Mouse (Mus musculus) intestine, embryonic 14.5 days (tissue): ENCODE measurements around the gene Hoxb8. TPM values are rescaled to one million over a fixed set of nuclear protein-coding genes. Genes with fewer than 3 reads are reported as not detected.

ENCODE experiments used
- ATAC-seq: fragments of 200-750 bp; cut with Nextera tagmentation; replicated peaks from 2 replicates; pipeline ENCODE4 v1.8.0; 2017; ENCODE audit warnings: low read depth, moderate number of reproducible peaks, moderate TSS enrichment, moderate library complexity; ENCODE audit not compliant: low FRiP score, low TSS enrichment
- DNase-seq: peaks from one replicate; pipeline ENCODE4 v3.0.0-alpha.2; 2018; ENCODE audit warnings: low spot score
- H3K27ac ChIP-seq: fragments of 300-500 bp; sonication (generic); 2 replicates; pipeline ENCODE4 v1.5.1; 2014; ENCODE audit warnings: low read depth, mild to moderate bottlenecking, control low read depth
- H3K27me3 ChIP-seq: fragments of 300-500 bp; sonication (generic); replicated peaks from 2 replicates; pipeline ENCODE4 v1.6.1; 2014; ENCODE audit warnings: low read length, control low read depth; ENCODE audit not compliant: control insufficient read depth, insufficient read depth
- H3K36me3 ChIP-seq: fragments of 300-500 bp; sonication (generic); 2 replicates; pipeline ENCODE4 v1.6.1; 2014; ENCODE audit warnings: low read length, control low read depth; ENCODE audit not compliant: control insufficient read depth, insufficient read depth
- H3K4me1 ChIP-seq: fragments of 300-500 bp; sonication (generic); replicated peaks from 2 replicates; pipeline ENCODE4 v1.6.1; 2014; ENCODE audit warnings: low read length, control low read depth, mixed read lengths; ENCODE audit not compliant: control insufficient read depth, insufficient read depth
- H3K4me2 ChIP-seq: fragments of 300-500 bp; sonication (generic); 2 replicates; pipeline ENCODE4 v1.6.1; 2014; ENCODE audit warnings: low read length
- H3K4me3 ChIP-seq: fragments of 300-500 bp; sonication (generic); 2 replicates; pipeline ENCODE4 v1.5.1; 2014; ENCODE audit warnings: low read depth, low read length, control low read depth, mixed read lengths
- H3K9ac ChIP-seq: fragments of 300-500 bp; sonication (generic); 2 replicates; pipeline ENCODE4 v1.6.1; 2014; ENCODE audit warnings: mild to moderate bottlenecking, low read length
- H3K9me3 ChIP-seq: fragments of 300-500 bp; sonication (generic); 2 replicates; pipeline ENCODE4 v1.6.1; 2016; ENCODE audit warnings: low read length, control low read depth; ENCODE audit not compliant: control insufficient read depth
- WGBS: fragments of 180-500 bp; shearing (Covaris S2); extraction: QIAGEN DNeasy Blood & Tissue Kit; methylation state at CpG from one replicate; pipeline ENCODE4 v1.1.7; 2014; 5-methylcytosine and 5-hydroxymethylcytosine counted together
- polyA plus RNA-seq: library from polyadenylated mRNA; unstranded; fragments of >200 nt; fragmentation: Nextera tagmentation; extraction: Ambion mirVana; gene quantifications from 2 replicates; pipeline ENCODE4 v1.2.1, GENCODE M21; 2014

Gene Hoxb8
- polyA plus RNA-seq, 1 experiment from 2014 or later = 1.7 TPM

DNA sequence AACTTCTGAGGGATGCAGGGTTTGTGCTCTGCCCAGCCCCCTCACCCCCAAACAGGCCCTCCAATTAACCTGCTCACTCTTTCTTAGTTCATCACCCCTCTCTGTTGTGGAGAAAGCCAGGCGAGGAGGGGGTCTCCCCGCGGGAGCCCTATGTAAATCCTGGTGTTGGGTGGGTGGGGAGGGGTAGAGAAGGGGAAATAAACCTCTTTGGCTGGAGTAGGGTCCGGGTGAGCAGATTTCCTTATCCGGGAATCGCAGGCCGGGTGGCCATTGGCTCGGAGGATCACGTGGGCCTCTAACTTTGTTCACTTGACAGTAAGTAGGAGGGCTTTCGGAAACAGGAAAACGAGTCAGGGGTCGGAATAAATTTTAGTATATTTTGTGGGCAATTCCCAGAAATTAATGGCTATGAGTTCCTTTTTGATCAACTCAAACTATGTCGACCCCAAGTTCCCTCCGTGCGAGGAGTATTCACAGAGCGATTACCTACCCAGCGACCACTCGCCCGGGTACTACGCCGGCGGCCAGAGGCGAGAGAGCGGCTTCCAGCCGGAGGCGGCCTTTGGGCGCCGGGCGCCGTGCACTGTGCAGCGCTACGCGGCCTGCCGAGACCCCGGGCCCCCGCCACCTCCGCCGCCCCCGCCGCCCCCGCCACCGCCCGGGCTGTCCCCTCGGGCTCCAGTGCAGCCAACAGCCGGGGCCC, 36.8 kb downstream of the Hoxb8 start:
- H3K27me3 ChIP-seq = no peaks in the 10 kb centered on the region
- peak overlapping the region; percentile 89 for H3K4me2 ChIP-seq
- H3K36me3 ChIP-seq = peaks cover 16% of the 10 kb centered on the region; the same call in 1 of the 2 replicates
- ATAC-seq (peak; percentile 83), DNase-seq (peak; percentile 82)
- peak overlapping the region; percentile 96 for H3K9ac ChIP-seq
- H3K4me3 ChIP-seq = peak overlapping the region; percentile 69
- H3K9me3 ChIP-seq = no peaks in the 10 kb centered on the region
- under 1% methylated on average over 38 of the region's 45 CpGs for WGBS
- peaks cover 36% of the 10 kb centered on the region for H3K4me1 ChIP-seq
- peak overlapping the region; percentile 99 for H3K27ac ChIP-seq

DNA sequence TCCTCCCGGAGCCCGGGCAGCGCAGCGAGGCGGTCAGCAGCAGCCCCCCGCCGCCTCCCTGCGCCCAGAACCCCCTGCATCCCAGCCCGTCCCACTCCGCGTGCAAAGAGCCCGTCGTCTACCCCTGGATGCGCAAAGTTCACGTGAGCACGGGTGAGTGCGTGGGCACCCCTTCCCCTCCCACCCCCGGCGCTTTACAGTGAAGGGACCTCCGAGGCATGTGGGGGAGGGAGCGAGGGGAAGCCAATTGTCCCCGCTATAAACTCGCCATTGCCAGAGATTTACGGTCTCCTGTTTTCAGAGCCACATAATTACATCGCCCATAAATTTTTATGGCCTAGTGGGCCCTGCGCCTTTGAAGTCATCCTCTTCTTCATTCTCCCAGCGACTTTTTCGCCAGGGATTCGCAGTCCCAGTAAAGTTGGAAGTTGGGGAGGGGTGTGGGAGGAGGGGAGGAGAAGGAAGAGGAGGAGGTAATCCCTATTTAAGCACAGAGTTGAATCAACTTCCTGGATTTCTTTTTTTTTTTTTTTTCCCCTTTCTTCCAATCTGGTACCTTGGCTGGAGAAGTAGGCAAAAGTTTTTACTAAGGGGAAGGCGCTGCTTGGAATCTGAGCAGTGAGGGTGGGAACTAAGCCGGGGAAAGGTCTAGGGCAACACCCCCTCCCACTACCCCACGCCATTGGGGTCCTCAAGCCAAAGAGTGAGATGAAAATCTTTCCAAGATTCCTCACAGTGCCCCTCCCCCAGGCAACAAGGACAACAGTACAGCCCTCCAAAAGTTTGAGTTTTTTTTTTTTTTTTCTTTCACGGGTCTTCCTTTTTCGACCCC, 37.6 kb downstream of the Hoxb8 start:
- ATAC-seq = peak; percentile 33
- Histone ChIP-seq H3K9ac (peak overlapping the region; percentile 96), H3K36me3 (peaks cover 16% of the 10 kb centered on the region; the same call in 1 of the 2 replicates), H3K9me3 (no peaks in the 10 kb centered on the region), H3K4me3 (peak overlapping the region; percentile 69), H3K27me3 (no peaks in the 10 kb centered on the region), H3K4me2 (peak overlapping the region; percentile 89), H3K27ac (peak overlapping the region; percentile 99), H3K4me1 (peaks cover 34% of the 10 kb centered on the region)
- peak; percentile 87 for DNase-seq
- under 1% methylated on average over 30 of the region's 34 CpGs for WGBS

DNA sequence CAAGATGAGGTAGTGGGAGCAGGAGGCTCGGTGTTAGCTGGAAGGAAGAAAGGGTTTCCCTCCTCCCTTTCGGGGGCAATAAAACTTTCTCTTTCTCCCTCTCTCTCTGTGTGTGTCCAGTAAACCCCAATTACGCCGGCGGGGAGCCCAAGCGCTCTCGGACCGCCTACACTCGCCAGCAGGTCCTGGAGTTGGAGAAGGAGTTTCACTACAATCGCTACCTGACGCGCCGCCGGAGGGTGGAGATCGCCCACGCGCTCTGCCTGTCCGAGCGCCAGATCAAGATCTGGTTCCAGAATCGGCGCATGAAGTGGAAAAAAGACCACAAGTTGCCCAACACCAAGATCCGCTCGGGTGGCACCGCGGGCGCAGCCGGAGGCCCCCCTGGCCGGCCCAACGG, 38.2 kb downstream of the Hoxb8 start:
- DNase-seq (peak; percentile 81), ATAC-seq (no peak)
- Histone ChIP-seq H3K9me3 (no peaks in the 10 kb centered on the region), H3K27me3 (no peaks in the 10 kb centered on the region), H3K27ac (peak overlapping the region; percentile 99), H3K4me1 (peaks cover 36% of the 10 kb centered on the region), H3K4me2 (peak overlapping the region; percentile 89), H3K4me3 (peak overlapping the region; percentile 69), H3K36me3 (peaks cover 16% of the 10 kb centered on the region; the same call in 1 of the 2 replicates), H3K9ac (peak overlapping the region; percentile 96)
- WGBS = 0% methylated on average over 29 of the region's 29 CpGs

DNA sequence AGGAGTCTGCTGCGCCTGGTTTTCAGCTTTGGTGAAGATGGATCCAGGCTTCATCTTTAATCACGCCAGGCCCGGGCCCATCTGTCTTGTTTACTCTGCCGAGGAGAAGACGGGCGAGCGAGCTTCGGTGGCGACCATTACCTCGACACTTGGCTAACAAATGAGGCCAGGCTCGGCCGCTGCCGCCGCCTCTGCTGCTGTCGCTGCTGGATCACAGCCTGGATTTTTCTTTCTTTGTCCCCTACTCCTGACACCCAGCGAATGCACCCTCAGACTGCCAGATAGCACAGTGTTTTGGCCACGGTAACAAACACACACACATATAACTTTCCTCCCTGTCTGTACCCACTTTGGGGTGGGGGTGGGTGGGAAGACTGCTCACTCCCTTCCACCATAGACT, 39.0 kb downstream of the Hoxb8 start:
- Histone ChIP-seq H3K4me2 (peak overlapping the region; percentile 89), H3K4me3 (peak overlapping the region; percentile 69), H3K9me3 (no peaks in the 10 kb centered on the region), H3K36me3 (peaks cover 16% of the 10 kb centered on the region; the same call in 1 of the 2 replicates), H3K27me3 (no peaks in the 10 kb centered on the region), H3K27ac (peak overlapping the region; percentile 99), H3K9ac (peak overlapping the region; percentile 96), H3K4me1 (peaks cover 36% of the 10 kb centered on the region)
- no peak for DNase-seq
- 11% methylated on average over 17 of the region's 17 CpGs for WGBS
- ATAC-seq = no peak

DNA sequence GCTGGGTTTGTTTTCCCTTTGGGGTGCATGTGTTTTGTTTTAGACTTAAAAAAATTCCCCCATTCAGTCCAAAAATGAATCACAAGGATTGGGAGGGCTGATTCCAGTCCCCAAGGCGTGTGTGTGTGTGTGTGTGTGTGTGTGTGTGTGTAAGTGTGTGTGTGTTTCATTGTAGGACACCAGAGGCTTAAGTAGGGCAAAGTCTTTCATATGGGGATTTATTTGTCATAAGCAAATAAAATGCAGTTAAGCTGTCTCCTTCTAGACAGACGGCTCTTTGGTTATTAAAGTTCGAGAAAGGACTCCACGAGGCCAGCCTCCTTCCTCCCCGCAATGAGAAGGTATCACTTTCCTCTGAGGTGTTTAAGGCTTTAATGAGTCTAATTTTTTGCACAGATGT, 40.1 kb downstream of the Hoxb8 start:
- peaks cover 16% of the 10 kb centered on the region; the same call in 1 of the 2 replicates for H3K36me3 ChIP-seq
- no peaks in the 10 kb centered on the region for H3K27me3 ChIP-seq
- H3K4me2 ChIP-seq = peak overlapping the region; percentile 89
- peaks cover 24% of the 10 kb centered on the region for H3K4me1 ChIP-seq
- H3K9ac ChIP-seq = peak overlapping the region; percentile 96
- WGBS = 18% methylated on average over 5 of the region's 5 CpGs
- no peak for ATAC-seq
- H3K4me3 ChIP-seq = peak overlapping the region; percentile 69
- DNase-seq = no peak
- peak overlapping the region; percentile 99 for H3K27ac ChIP-seq
- H3K9me3 ChIP-seq = no peaks in the 10 kb centered on the region

DNA sequence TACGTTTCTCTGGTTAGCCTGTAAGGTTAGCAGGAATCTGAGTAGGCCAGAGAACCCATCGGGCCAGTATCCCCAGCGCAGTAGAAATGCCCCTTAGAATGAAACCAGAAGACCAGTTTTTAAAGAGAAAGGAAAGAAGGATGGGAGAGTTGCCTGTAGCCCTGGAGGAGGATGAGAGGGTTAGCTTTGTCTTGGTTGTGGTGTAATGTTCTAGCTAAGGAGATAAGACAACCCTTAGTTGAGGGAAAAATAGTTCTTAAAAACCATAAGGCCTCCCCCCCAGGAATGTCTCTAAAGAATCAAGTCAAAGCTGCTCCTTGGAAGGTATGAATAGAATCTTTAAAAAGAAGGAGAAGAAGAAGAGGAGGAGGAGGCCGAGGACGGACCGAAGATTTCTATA, 41.0 kb downstream of the Hoxb8 start:
- Histone ChIP-seq H3K9ac (peak overlapping the region; percentile 96), H3K4me2 (peak overlapping the region; percentile 89), H3K4me3 (peak overlapping the region; percentile 69), H3K9me3 (no peaks in the 10 kb centered on the region), H3K27ac (peak overlapping the region; percentile 99), H3K4me1 (peaks cover 24% of the 10 kb centered on the region), H3K36me3 (peaks cover 16% of the 10 kb centered on the region; the same call in 1 of the 2 replicates), H3K27me3 (no peaks in the 10 kb centered on the region)
- ATAC-seq (no peak), DNase-seq (no peak)
- 28% methylated on average over 6 of the region's 6 CpGs for WGBS

DNA sequence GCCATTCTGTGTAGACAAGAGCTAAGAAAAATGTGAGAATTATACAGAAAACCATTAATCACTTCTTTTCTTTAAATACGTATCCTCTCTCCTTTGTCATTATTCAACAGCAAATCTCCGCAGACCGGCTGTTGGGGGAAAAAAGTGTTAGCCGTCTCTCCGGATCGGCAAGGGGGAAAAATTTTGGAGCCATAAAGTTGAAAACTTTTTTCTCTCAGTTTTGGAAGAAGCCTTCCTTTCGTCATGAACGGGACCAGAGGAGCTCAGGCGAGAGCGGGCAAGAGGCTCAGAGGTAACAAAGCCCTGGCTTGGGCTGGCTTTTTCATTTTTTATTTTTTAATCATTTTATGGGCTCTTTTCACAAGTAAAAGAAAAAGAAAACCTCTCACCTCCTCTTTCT, 41.4 kb downstream of the Hoxb8 start, which contains the start of gene Hoxb3:
TSS of gene Hoxb3 (plus strand) at position 173 of the 400 bp plus-strand sequence.
- ATAC-seq (no peak), DNase-seq (peak; percentile 63)
- peak within 1 kb of the TSS; percentile 96 for H3K9ac ChIP-seq
- H3K27ac ChIP-seq = peak within 1 kb of the TSS; percentile 99
- peak within 1 kb of the TSS; percentile 69 for H3K4me3 ChIP-seq
- H3K9me3 ChIP-seq = no peaks in the 10 kb centered on the region
- H3K4me2 ChIP-seq = peak within 1 kb of the TSS; percentile 89
- no peaks in the 10 kb centered on the region for H3K27me3 ChIP-seq
- WGBS = 21% methylated on average over 10 of the region's 10 CpGs
- H3K4me1 ChIP-seq = peaks cover 24% of the 10 kb centered on the region
- H3K36me3 ChIP-seq = peaks cover 16% of the 10 kb centered on the region; the same call in 1 of the 2 replicates

DNA sequence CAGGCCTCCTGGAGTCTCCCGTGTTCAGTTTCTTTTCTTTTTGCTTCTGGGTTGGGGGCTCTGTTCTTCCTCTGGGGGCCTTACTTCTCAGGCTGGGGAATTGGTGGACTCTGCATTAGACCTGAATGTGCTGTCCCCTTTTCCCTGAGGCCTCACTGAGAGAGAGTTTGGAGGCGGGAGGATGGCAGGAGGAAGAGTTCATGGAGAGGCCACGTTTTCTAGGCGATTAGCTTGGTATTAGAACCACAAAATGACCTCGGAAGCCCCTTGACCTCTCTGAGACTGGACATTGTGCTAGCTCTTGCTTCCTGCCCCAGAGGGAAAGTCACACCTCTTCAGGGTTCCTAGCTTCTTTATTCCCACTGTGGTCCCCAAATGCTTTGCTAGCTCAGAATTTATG, 42.4 kb downstream of the Hoxb8 start:
- H3K4me2 ChIP-seq = peak overlapping the region; percentile 89
- H3K36me3 ChIP-seq = peaks cover 16% of the 10 kb centered on the region; the same call in 1 of the 2 replicates
- H3K27ac ChIP-seq = peak overlapping the region; percentile 99
- H3K4me1 ChIP-seq = peaks cover 30% of the 10 kb centered on the region
- no peaks in the 10 kb centered on the region for H3K9me3 ChIP-seq
- no peaks in the 10 kb centered on the region for H3K27me3 ChIP-seq
- 21% methylated on average over 5 of the region's 5 CpGs for WGBS
- peak overlapping the region; percentile 96 for H3K9ac ChIP-seq
- H3K4me3 ChIP-seq = peak overlapping the region; percentile 69
- peak; percentile 68 for DNase-seq
- no peak for ATAC-seq
